Mouse (Mus musculus): Measurements from ENCODE around the gene Napa. TPM values are rescaled to one million over a fixed set of nuclear protein-coding genes. Genes with fewer than 3 reads are reported as not detected.

The Napa gene
- polyA plus RNA-seq, 1 experiment from 2014 or later, result 212 TPM

DNA sequence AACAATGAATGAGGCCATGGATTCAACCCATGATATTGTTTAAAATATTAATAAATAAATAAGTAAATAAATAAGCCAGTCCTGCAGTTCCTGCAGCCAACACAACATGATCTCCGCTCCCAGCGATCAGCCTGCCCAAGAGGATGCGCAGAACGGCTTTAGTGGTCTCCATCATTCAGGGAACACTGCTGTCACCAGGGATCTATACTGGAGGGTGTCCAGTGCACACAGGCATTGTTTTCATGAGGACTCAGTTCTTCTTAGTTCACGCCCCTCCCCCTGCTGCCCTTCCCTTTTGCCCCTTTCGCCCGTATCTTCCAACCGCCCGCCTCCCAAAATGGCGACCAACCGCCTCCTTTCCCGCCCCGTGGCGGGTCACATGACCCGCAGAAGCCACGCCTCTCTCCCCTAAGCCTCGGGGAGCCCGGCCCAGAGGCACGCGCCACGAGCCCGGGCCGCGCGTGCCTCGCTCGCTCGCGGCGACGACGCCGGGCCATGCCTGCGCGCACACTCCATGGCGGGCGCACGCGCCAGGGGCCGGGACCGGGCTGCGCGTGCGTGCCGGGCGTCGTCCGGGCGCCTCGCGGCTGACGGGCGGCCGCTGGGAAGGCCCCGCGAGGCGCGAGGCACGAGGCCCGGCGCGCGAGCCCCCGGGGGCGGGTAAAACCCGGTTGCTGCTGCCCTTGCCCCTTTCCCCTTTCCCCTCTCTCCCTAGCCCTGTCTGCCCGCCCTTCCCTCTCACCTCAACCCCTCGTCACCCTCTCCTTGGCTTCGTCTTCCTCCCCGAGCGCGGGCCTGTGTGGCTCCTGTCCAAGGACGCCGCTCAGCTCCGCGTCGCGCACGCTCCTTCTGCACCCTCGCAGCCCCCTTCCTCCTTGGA is 36.8 kb upstream of the Napa start, which contains the start of gene Zfp541:
Zfp541 (plus strand) TSS at position 596 of the 880 bp plus-strand sequence.
- H3K27ac ChIP-seq, result no peak within 1 kb of the TSS
- no peaks in the 10 kb centered on the region for H3K36me3 ChIP-seq
- H3K4me3 ChIP-seq, result peak within 1 kb of the TSS; percentile 20; the same call in 1 of the 2 replicates
- ATAC-seq (ENCODE audit: low FRiP score), result peak; percentile 80
- WGBS, result 41% methylated on average over 66 of the region's 80 CpGs
- peaks cover 4% of the 10 kb centered on the region; the same call in 1 of the 2 replicates for H3K9me3 ChIP-seq
- no peaks in the 10 kb centered on the region for H3K4me1 ChIP-seq (replicated peaks)
- H3K4me2 ChIP-seq, result peak within 1 kb of the TSS; percentile 33
- H3K27me3 ChIP-seq, result peaks cover 61% of the 10 kb centered on the region
- H3K9ac ChIP-seq, result no peak within 1 kb of the TSS

DNA sequence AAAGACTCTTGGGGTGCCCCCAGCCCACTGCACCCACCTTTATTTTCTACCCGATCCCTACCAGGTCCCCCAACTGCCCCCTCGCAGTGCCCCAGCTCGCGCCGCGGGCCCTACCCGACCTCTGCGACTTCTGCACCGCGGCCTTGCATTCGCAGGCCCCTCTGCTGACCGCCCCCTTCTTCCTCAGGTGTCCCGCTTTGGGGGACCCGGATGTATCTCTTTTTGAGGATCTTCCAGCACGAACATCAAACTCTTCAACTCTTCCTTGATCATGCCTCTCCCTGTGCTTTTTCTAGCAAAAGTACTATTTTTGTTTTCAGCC is 36.2 kb upstream of the Napa start:
- Histone ChIP-seq H3K9me3 (peaks cover 4% of the 10 kb centered on the region; the same call in 1 of the 2 replicates), H3K4me3 (no peak overlapping the region), H3K4me1 (replicated peaks) (no peaks in the 10 kb centered on the region), H3K36me3 (no peaks in the 10 kb centered on the region), H3K9ac (no peak overlapping the region), H3K27me3 (peaks cover 63% of the 10 kb centered on the region), H3K27ac (no peak overlapping the region), H3K4me2 (no peak overlapping the region)
- ATAC-seq (ENCODE audit: low FRiP score), result no peak
- 64% methylated on average over 15 of the region's 15 CpGs for WGBS

DNA sequence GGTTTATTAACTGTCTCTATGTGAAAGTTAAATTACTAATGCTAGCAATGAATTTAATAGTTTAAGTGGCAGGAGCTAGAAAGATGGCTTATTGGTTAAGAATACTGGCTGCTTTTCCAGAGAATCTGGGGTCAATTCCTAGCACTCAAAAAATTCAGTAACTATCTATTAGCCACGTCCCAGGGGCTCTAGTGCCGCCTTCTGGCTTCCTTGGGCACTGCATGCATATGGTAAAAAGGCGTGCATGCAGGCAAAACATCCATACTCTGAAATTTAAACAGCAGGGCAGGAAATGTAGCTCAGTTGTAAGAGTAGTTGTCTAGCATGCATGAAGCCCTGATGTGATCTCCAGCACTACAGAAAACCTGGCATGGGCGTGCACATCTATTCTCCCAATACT is 34.8 kb upstream of the Napa start:
- H3K9me3 ChIP-seq, result peaks cover 4% of the 10 kb centered on the region; the same call in 1 of the 2 replicates
- H3K27ac ChIP-seq, result no peak overlapping the region
- no peak overlapping the region for H3K4me3 ChIP-seq
- ATAC-seq (ENCODE audit: low FRiP score), result no peak
- no peaks in the 10 kb centered on the region for H3K36me3 ChIP-seq
- WGBS, result 32% methylated on average over 4 of the region's 4 CpGs
- H3K27me3 ChIP-seq, result peaks cover 56% of the 10 kb centered on the region
- no peak overlapping the region for H3K4me2 ChIP-seq
- H3K4me1 ChIP-seq (replicated peaks), result no peaks in the 10 kb centered on the region
- H3K9ac ChIP-seq, result no peak overlapping the region

DNA sequence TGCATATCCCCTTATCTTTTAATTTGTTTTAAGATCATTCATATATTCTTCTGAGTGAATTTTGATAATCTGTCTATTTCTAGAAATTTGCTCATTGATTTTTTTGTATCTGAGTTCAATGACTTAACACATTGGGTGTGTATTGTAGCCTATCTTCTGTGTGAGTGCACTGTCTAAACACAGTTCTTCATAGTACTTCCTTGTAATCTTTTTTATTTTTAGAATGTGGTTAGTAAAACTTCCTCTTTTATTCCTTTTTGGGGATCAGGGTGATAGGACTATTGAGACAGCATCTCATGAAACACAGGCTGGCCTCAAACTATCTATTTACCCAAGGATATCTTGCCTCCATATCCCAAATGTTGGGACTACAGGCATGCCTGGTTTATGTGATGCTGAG is 27.4 kb upstream of the Napa start:
- no peaks in the 10 kb centered on the region for H3K4me1 ChIP-seq (replicated peaks)
- 0 out of 2 replicates have a peak, but pooled peaks cover 7% of the 10 kb centered on the region for H3K27me3 ChIP-seq
- H3K9ac ChIP-seq, result no peak overlapping the region
- H3K4me3 ChIP-seq, result no peak overlapping the region
- H3K9me3 ChIP-seq, result no peaks in the 10 kb centered on the region
- H3K36me3 ChIP-seq, result no peaks in the 10 kb centered on the region
- no peak for ATAC-seq (ENCODE audit: low FRiP score)
- H3K4me2 ChIP-seq, result no peak overlapping the region
- H3K27ac ChIP-seq, result no peak overlapping the region

DNA sequence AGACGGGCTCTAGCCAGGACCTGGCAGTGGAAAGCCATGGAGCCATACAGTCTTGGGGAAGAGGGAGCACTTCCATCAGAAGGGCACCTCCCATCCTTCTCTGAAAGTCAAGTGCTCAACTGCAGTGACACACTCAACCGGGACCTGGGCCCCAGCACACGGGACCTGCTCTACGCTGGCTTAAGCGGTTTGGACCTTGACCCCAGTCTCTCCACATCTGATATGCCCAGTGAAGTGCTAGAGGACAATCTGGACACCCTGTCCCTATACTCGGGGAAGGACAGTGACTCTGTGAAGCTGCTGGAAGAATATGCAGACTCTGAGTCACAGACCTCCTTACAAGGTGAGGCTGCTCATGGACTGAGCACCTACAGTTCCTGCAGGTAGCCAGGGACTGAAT is 26.4 kb upstream of the Napa start:
- Histone ChIP-seq H3K4me1 (replicated peaks) (no peaks in the 10 kb centered on the region), H3K9me3 (no peaks in the 10 kb centered on the region), H3K27me3 (0 out of 2 replicates have a peak, but pooled peaks cover 5% of the 10 kb centered on the region), H3K4me3 (no peak overlapping the region), H3K9ac (no peak overlapping the region), H3K4me2 (no peak overlapping the region), H3K36me3 (no peaks in the 10 kb centered on the region), H3K27ac (no peak overlapping the region)
- 85% methylated on average over 6 of the region's 6 CpGs for WGBS
- no peak for ATAC-seq (ENCODE audit: low FRiP score)

DNA sequence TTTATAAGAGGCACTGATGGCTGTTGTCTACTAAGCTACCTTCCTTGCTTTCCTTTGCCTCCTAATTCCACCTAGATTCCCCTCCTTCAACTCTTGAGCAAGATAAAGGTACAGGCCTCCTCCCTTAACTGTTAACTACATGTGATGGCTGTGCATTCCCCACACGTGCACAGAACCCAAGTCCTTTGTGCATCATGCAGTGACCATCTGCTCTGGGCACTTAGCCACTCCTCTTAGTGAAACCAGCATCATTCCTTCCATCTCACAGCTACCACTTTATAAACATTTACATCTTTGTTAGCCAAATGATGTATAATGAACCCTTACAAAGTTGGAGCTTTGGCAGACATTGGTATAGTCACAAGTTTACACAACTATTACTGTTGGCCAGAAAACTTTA is 18.3 kb upstream of the Napa start:
- Histone ChIP-seq H3K27me3 (peaks cover 12% of the 10 kb centered on the region; the same call in 1 of the 2 replicates), H3K4me3 (no peak overlapping the region), H3K9me3 (no peaks in the 10 kb centered on the region), H3K9ac (no peak overlapping the region), H3K4me1 (replicated peaks) (no peaks in the 10 kb centered on the region), H3K36me3 (no peaks in the 10 kb centered on the region), H3K4me2 (no peak overlapping the region), H3K27ac (no peak overlapping the region)
- whole genome bisulfite sequencing, result 63% methylated on average over 1 of the region's 1 CpGs
- no peak for ATAC-seq (ENCODE audit: low FRiP score)

DNA sequence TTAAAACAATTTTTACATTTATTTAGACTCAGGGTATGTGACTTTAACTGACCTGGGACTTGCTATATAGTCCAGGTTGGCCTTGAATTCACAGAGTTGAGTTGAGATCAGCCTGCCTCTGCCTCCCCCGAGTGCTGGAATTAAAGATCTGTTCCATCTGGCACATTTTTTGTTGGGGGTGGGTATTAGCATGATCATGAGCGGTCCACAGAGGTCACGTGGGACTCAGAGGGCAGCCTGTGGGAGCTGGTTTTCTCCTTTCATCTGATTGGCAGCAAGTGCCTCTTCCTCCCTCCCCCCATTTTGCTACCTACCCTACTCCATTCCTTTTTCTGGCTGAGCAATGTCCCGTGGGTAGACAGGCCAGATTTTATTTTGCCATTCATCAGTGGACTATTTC is 17.7 kb upstream of the Napa start:
- no peaks in the 10 kb centered on the region for H3K36me3 ChIP-seq
- no peaks in the 10 kb centered on the region for H3K9me3 ChIP-seq
- no peak overlapping the region for H3K4me3 ChIP-seq
- H3K27ac ChIP-seq, result no peak overlapping the region
- H3K4me1 ChIP-seq (replicated peaks), result no peaks in the 10 kb centered on the region
- no peak for ATAC-seq (ENCODE audit: low FRiP score)
- H3K9ac ChIP-seq, result no peak overlapping the region
- H3K27me3 ChIP-seq, result peaks cover 12% of the 10 kb centered on the region; the same call in 1 of the 2 replicates
- 67% methylated on average over 4 of the region's 4 CpGs for WGBS
- H3K4me2 ChIP-seq, result no peak overlapping the region

DNA sequence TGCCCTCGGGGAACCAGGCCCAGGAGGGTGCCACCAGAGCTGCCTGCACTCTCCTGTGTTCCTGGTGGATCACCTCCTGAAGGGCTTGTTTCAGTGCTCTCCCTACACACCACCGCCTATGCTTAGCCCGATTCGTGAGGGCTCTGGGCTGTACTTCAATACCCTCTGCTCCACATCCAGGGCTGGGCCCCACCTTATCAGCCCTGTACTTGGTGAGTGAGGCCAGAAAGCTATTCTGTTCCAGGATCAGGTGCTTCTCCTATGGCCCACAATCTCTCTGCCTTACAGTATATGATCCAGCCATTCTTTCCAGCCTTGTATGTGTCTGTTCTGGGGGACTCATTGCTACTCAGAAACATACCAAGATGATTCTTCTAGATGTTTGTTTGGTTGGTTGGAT is 14.9 kb upstream of the Napa start:
- no peak overlapping the region for H3K9ac ChIP-seq
- no peak overlapping the region for H3K4me3 ChIP-seq
- ATAC-seq (ENCODE audit: low FRiP score), result no peak
- H3K27me3 ChIP-seq, result peaks cover 8% of the 10 kb centered on the region; the same call in 1 of the 2 replicates
- H3K27ac ChIP-seq, result no peak overlapping the region
- H3K36me3 ChIP-seq, result no peaks in the 10 kb centered on the region
- no peaks in the 10 kb centered on the region for H3K9me3 ChIP-seq
- WGBS, result 65% methylated on average over 4 of the region's 4 CpGs
- no peaks in the 10 kb centered on the region for H3K4me1 ChIP-seq (replicated peaks)
- H3K4me2 ChIP-seq, result no peak overlapping the region

DNA sequence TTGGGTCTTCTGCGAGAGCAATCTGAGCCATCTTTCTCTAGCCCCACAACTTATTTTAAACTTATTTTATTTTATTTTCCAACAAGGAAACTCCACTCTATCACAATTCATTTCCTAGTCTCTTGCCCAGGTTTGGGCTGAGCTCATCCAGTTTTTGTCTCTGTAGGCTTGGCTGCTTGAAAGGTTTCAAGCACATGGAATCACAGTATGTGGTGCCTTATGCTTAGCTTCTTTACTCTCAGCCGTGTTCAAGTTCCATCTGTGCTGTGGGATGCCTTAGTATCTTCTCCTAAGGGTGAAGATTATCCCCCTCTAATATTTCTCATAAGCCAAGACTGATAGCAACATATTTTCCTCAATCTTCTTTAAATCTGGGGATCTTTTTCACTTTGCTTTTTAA is 10.7 kb upstream of the Napa start:
- Histone ChIP-seq H3K4me1 (replicated peaks) (no peaks in the 10 kb centered on the region), H3K27ac (no peak overlapping the region), H3K4me3 (no peak overlapping the region), H3K27me3 (peaks cover 21% of the 10 kb centered on the region; the same call in 1 of the 2 replicates), H3K4me2 (no peak overlapping the region), H3K9me3 (no peaks in the 10 kb centered on the region), H3K9ac (no peak overlapping the region), H3K36me3 (no peaks in the 10 kb centered on the region)
- WGBS, result 79% methylated on average over 2 of the region's 2 CpGs
- no peak for ATAC-seq (ENCODE audit: low FRiP score)

DNA sequence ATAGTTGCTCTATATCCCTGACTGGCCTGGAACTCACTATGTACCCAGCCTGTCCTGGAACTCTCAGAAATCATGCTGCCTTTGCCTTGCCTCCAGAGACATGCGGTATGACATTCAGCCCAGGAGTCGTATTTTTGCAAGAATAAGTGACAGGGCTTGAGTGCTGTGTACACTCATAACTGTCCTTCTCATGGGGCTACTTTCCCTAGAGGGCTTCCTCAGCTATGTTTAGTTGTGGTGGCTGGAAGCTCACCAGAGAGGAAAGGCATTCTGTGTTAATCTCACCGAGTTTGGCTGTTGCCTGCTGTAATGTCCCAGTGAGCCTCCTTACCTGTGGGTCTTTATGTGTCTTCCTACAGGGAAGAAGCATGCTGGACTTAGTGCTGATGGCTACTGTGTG is 3.7 kb upstream of the Napa start:
- Histone ChIP-seq H3K9ac (0 out of 2 replicates have a peak overlapping the region, but pooled peaks have one; percentile 6), H3K9me3 (no peaks in the 10 kb centered on the region), H3K4me3 (no peak overlapping the region), H3K27me3 (peaks cover 48% of the 10 kb centered on the region), H3K4me2 (no peak overlapping the region), H3K36me3 (no peaks in the 10 kb centered on the region), H3K4me1 (replicated peaks) (peaks cover 13% of the 10 kb centered on the region), H3K27ac (no peak overlapping the region)
- 76% methylated on average over 3 of the region's 3 CpGs for WGBS
- no peak for ATAC-seq (ENCODE audit: low FRiP score)

DNA sequence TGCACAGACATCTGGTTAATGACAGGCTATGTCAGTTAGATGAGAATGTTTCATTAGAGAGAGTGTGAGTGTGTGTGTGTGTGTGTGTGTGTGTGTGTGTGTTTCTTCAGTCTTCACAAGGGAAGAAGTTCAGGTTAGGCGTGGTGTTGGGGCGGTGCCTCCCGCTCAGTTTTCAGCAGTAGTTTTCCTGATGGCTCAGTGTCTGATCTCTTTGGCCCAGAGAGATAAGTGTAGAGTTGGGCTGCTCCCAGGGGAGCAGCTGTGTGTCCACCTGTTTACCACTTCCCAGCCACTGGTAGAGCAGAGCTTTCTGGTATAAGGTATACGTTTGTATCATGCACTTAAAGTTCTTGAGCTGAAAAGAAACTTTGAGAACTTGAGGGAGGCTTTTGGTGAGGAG is 1.6 kb downstream of the Napa start:
- WGBS, result 83% methylated on average over 4 of the region's 4 CpGs

DNA sequence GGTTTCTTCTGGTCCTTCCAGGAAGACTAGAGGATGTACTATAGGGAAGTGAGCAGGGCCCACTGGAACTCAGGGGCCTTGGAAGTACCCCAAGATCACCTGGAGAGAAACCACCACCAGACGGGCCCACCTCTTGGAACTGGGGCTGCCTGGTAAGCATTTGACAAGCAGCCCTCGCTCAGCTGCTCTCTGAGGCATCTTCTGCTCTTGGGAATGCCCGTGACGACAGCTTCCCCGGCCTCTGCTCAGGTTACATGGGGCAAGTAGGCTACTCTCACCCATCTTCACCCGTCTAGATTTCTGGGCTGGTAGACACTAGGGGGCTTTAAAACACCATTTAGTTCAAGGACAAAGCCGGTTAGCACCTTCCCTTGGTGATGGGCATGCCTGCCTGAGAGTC is 2.8 kb downstream of the Napa start:
- Histone ChIP-seq H3K27me3 (0 out of 2 replicates have a peak, but pooled peaks cover 6% of the 10 kb centered on the region), H3K9me3 (no peaks in the 10 kb centered on the region), H3K4me3 (no peak overlapping the region), H3K36me3 (peaks cover 26% of the 10 kb centered on the region), H3K4me2 (no peak overlapping the region), H3K9ac (peak overlapping the region; percentile 20; the same call in 1 of the 2 replicates), H3K27ac (no peak overlapping the region), H3K4me1 (replicated peaks) (peaks cover 73% of the 10 kb centered on the region)
- ATAC-seq (ENCODE audit: low FRiP score), result no peak
- 82% methylated on average over 7 of the region's 7 CpGs for WGBS

More for the DNA sequence above, 1.6 kb downstream of the Napa start:
- Histone ChIP-seq H3K9me3 (no peaks in the 10 kb centered on the region), H3K4me3 (peak overlapping the region; percentile 97; the same call in 1 of the 2 replicates), H3K27ac (no peak overlapping the region), H3K36me3 (peaks cover 20% of the 10 kb centered on the region; the same call in 1 of the 2 replicates), H3K4me2 (peak overlapping the region; percentile 95), H3K27me3 (peaks cover 15% of the 10 kb centered on the region), H3K4me1 (replicated peaks) (peaks cover 66% of the 10 kb centered on the region), H3K9ac (peak overlapping the region; percentile 98)
- ATAC-seq (ENCODE audit: low FRiP score), result no peak

All from hindbrain, embryonic 13.5 days (tissue).